Mouse (Mus musculus) C2C12 (cell line): ENCODE measurements around the gene Angptl1.

Source experiments
- CTCF ChIP-seq: IDR thresholded peaks from one replicate; pipeline ENCODE4 v1.5.1; 2011; ENCODE audit not compliant: control insufficient read depth, insufficient read depth, insufficient read length
- FOSL1 ChIP-seq: IDR thresholded peaks from one replicate; pipeline ENCODE4 v1.8.0; 2011; ENCODE audit warnings: mild to moderate bottlenecking, low read length; ENCODE audit not compliant: poor library complexity, insufficient read depth, severe bottlenecking
- MYOD1 ChIP-seq: IDR thresholded peaks from one replicate; pipeline ENCODE4 v1.6.1; 2011; ENCODE audit warnings: low read depth; ENCODE audit not compliant: control insufficient read depth, insufficient read length
- USF1 ChIP-seq: IDR thresholded peaks from one replicate; pipeline ENCODE4 v1.6.1; 2011; ENCODE audit warnings: low read depth, mild to moderate bottlenecking, control low read depth, moderate library complexity

DNA sequence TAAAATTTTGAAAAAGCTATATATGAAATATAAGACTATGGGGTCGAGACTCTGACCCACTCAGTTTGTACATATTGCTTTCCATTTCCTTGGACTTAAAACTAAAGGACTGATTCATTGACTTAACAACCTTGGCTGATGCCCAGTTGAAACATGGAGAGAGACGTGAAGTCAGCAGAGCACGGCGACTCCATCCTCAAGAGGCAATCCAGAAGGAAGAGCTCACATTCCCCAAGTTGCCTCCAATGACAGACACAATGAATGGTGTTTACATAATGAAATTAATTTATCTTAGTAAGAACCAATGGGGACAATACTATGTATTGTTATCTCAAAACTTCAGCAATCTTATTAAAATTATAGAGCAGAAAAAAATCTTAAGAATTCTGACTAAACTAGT, 16.2 kb downstream of the Angptl1 start:
- no peak for TF ChIP-seq CTCF
- TF ChIP-seq MYOD1: no peak
- TF ChIP-seq FOSL1: no peak
- no peak for TF ChIP-seq USF1
